8 mouse cellular contexts compared by ENCODE assay signal in genomic region chr4:88760431-88760830, GRCm38 (mm10). TPM values are rescaled to one million over a fixed set of nuclear protein-coding genes. Genes with fewer than 3 reads are reported as not detected.
DNase-seq lines count a peak whose midpoint lies in the region; ATAC-seq lines count a peak whose summit lies in the region.
"Not testable (repeated sequence)": the region's sequence is repeated elsewhere in the genome, so short reads cannot be mapped to it uniquely, and the experiment has no call there.

No protein-coding gene starts in this region.

- H3K4me2 ChIP-seq in embryonic facial prominence, embryonic 11.5 days (ENCODE audit: low read depth, low read length), result peak overlapping the region; percentile 46

- WGBS in embryonic facial prominence, embryonic 11.5 days, result 0% methylated on average over 19 of the region's 28 CpGs

- not testable (repeated sequence) for H3K27ac ChIP-seq in embryonic facial prominence, embryonic 11.5 days (replicated peaks; ENCODE audit: low read depth, low read length)

- H3K9ac ChIP-seq in embryonic facial prominence, embryonic 11.5 days (replicated peaks; ENCODE audit: low read length), result not testable (repeated sequence)

- DNase-seq in adrenal gland, adult 8-10 months, result peak; percentile 78
- DNase-seq in embryonic facial prominence, embryonic 11.5 days (ENCODE audit: low spot score), result peak; percentile 79
- peak; percentile 82 for DNase-seq in heart, adult 8-10 months (ENCODE audit: low spot score)
- peak; percentile 87 for DNase-seq in kidney, adult 11 months
- peak; percentile 46 to 59 for DNase-seq in left cerebral cortex, postnatal 14 days (ENCODE audit: low spot score in 2 of 2)
- DNase-seq in lung, postnatal 36 days, result peak; percentile 85
- DNase-seq in right cerebral cortex, adult 2 months (ENCODE audit: low spot score in 2 of 2), result peak; percentile 32 to 36
- DNase-seq in urinary bladder, adult 2 months (ENCODE audit: low spot score), result peak; percentile 47

- not testable (repeated sequence) for H3K36me3 ChIP-seq in embryonic facial prominence, embryonic 11.5 days (replicated peaks; ENCODE audit: control insufficient read depth, insufficient read depth, low read depth, low read length)

- intact Hi-C loops in left cerebral cortex, postnatal 14 days (cut with DNase I), result not testable (repeated sequence)

- peak overlapping the region; percentile 21 for H3K4me3 ChIP-seq in embryonic facial prominence, embryonic 11.5 days (ENCODE audit: low read depth, low read length)

- not testable (repeated sequence) for ATAC-seq in embryonic facial prominence, embryonic 11.5 days (replicated peaks; ENCODE audit: insufficient number of reproducible peaks, low FRiP score, low TSS enrichment, low read depth)

- not testable (repeated sequence) for H3K9me3 ChIP-seq in embryonic facial prominence, embryonic 11.5 days (replicated peaks; ENCODE audit: control insufficient read depth, low read length)

- not testable (repeated sequence) for H3K4me1 ChIP-seq in embryonic facial prominence, embryonic 11.5 days (ENCODE audit: control insufficient read depth, insufficient read depth, low read length)

- not testable (repeated sequence) for H3K27me3 ChIP-seq in embryonic facial prominence, embryonic 11.5 days (ENCODE audit: control insufficient read depth, insufficient read depth, low read length)

RNA-seq across cellular contexts. Expression of gene Gm13283, which starts 0.5 kb away (rescaled TPM):
- total RNA-seq in adrenal gland, adult 8-10 months (2022), result not detected
- 0.20 and 0.28 TPM in 2 replicates for polyA plus RNA-seq in embryonic facial prominence, embryonic 11.5 days (2014; fragmentation: Nextera tagmentation; extraction: Ambion mirVana)
- not detected for total RNA-seq in heart, adult 8-10 months (2022)
- not detected for total RNA-seq in left cerebral cortex, postnatal 14 days (2021)
- polyA plus RNA-seq in urinary bladder, adult 2 months (2012; rRNA removed), result 0.04 and 0.10 TPM in 2 replicates

RNA-seq across cellular contexts. Expression of gene Gm13271, which starts 5.8 kb away (rescaled TPM):
- not detected for total RNA-seq in adrenal gland, adult 8-10 months (2022)
- polyA plus RNA-seq in embryonic facial prominence, embryonic 11.5 days (2014; fragmentation: Nextera tagmentation; extraction: Ambion mirVana), result not detected in 2 replicates
- not detected for total RNA-seq in heart, adult 8-10 months (2022)
- not detected for total RNA-seq in left cerebral cortex, postnatal 14 days (2021)
- polyA plus RNA-seq in urinary bladder, adult 2 months (2012; rRNA removed), result not detected in 2 replicates

RNA-seq across cellular contexts. Expression of gene Gm13290, which starts 13.2 kb away (rescaled TPM):
- total RNA-seq in adrenal gland, adult 8-10 months (2022), result under 1 TPM in 1 of 4 experiments, not detected in 3; 0.46 TPM
- polyA plus RNA-seq in embryonic facial prominence, embryonic 11.5 days (2014; fragmentation: Nextera tagmentation; extraction: Ambion mirVana), result 0.22 TPM in 1 of 2 replicates, not detected in the other
- total RNA-seq in heart, adult 8-10 months (2022), result not detected
- total RNA-seq in left cerebral cortex, postnatal 14 days (2021), result not detected
- polyA plus RNA-seq in urinary bladder, adult 2 months (2012; rRNA removed), result 0.07 TPM in 1 of 2 replicates, not detected in the other

RNA-seq across cellular contexts. Expression of gene Gm13289, which starts 16.3 kb away (rescaled TPM):
- not detected for total RNA-seq in adrenal gland, adult 8-10 months (2022)
- polyA plus RNA-seq in embryonic facial prominence, embryonic 11.5 days (2014; fragmentation: Nextera tagmentation; extraction: Ambion mirVana), result not detected in 2 replicates
- total RNA-seq in heart, adult 8-10 months (2022), result not detected
- total RNA-seq in left cerebral cortex, postnatal 14 days (2021), result not detected
- not detected in 2 replicates for polyA plus RNA-seq in urinary bladder, adult 2 months (2012; rRNA removed)

RNA-seq across cellular contexts. Expression of gene Gm13272, which starts 19.2 kb away (rescaled TPM):
- total RNA-seq in adrenal gland, adult 8-10 months (2022), result not detected
- not detected in 2 replicates for polyA plus RNA-seq in embryonic facial prominence, embryonic 11.5 days (2014; fragmentation: Nextera tagmentation; extraction: Ambion mirVana)
- total RNA-seq in heart, adult 8-10 months (2022), result not detected
- total RNA-seq in left cerebral cortex, postnatal 14 days (2021), result not detected
- polyA plus RNA-seq in urinary bladder, adult 2 months (2012; rRNA removed), result not detected in 2 replicates

Comparison
In these comparisons a context has a peak if more than half of its experiments do, and no peak if none do; other contexts are left out.
1. DNase-seq: peak in every context shown above with its lines; median percentile 87 in kidney, adult 11 months; 85 in lung, postnatal 36 days; 82 in heart, adult 8-10 months; 79 in embryonic facial prominence, embryonic 11.5 days; 78 in adrenal gland, adult 8-10 months; 52 in left cerebral cortex, postnatal 14 days; 47 in urinary bladder, adult 2 months; 34 in right cerebral cortex, adult 2 months.